Mouse (Mus musculus) embryonic facial prominence, embryonic 11.5 days (tissue): ENCODE measurements around the gene Olfr1143. TPM values are rescaled to one million over a fixed set of nuclear protein-coding genes. Genes with fewer than 3 reads are reported as not detected.

Experiments used
- polyA plus RNA-seq: library from polyadenylated mRNA; unstranded; fragments of >200 nt; fragmentation: Nextera tagmentation; extraction: Ambion mirVana; gene quantifications from 2 replicates; pipeline ENCODE4 v1.2.1, GENCODE M21; 2014

Gene Olfr1143
- polyA plus RNA-seq, 1 experiment from 2014 or later, result not detected

Other genes starting within 250 kb of the Olfr1143 start
- not detected in 2 replicates for gene Olfr1129, start 226.7 kb upstream of the Olfr1143 start, polyA plus RNA-seq
- gene Olfr1130, start 194.4 kb upstream of the Olfr1143 start, polyA plus RNA-seq, result not detected in 2 replicates
- gene Olfr1131, start 173.5 kb upstream of the Olfr1143 start, polyA plus RNA-seq, result not detected in 2 replicates
- gene Olfr1132, start 163.1 kb upstream of the Olfr1143 start, polyA plus RNA-seq, result not detected in 2 replicates
- not detected in 2 replicates for gene Olfr1133, start 153.2 kb upstream of the Olfr1143 start, polyA plus RNA-seq
- not detected in 2 replicates for gene Olfr1134, start 142.1 kb upstream of the Olfr1143 start, polyA plus RNA-seq
- gene Olfr1135, start 126.9 kb upstream of the Olfr1143 start, polyA plus RNA-seq, result not detected in 2 replicates
- not detected in 2 replicates for gene Olfr1136, start 106.6 kb upstream of the Olfr1143 start, polyA plus RNA-seq
- not detected in 2 replicates for gene Olfr1137, start 87.4 kb upstream of the Olfr1143 start, polyA plus RNA-seq
- gene Olfr1138, start 60.6 kb upstream of the Olfr1143 start, polyA plus RNA-seq, result not detected in 2 replicates
- not detected in 2 replicates for gene Olfr1140, start 56.8 kb upstream of the Olfr1143 start, polyA plus RNA-seq
- gene Olfr1141, start 46.6 kb upstream of the Olfr1143 start, polyA plus RNA-seq, result not detected in 2 replicates
- gene Olfr152, start 21.1 kb upstream of the Olfr1143 start, polyA plus RNA-seq, result not detected in 2 replicates
- not detected in 2 replicates for gene Olfr1145, start 9.2 kb downstream of the Olfr1143 start, polyA plus RNA-seq
- gene Olfr1148, start 29.9 kb downstream of the Olfr1143 start, polyA plus RNA-seq, result not detected in 2 replicates
- not detected in 2 replicates for gene Olfr1150-ps1, start 43.4 kb downstream of the Olfr1143 start, polyA plus RNA-seq
- gene Olfr1151, start 55.3 kb downstream of the Olfr1143 start, polyA plus RNA-seq, result not detected in 2 replicates
- gene Olfr1152, start 65.9 kb downstream of the Olfr1143 start, polyA plus RNA-seq, result not detected in 2 replicates
- gene Olfr1153, start 94.4 kb downstream of the Olfr1143 start, polyA plus RNA-seq, result not detected in 2 replicates
- not detected in 2 replicates for gene Olfr1154, start 104.6 kb downstream of the Olfr1143 start, polyA plus RNA-seq
- gene Olfr1155, start 144.5 kb downstream of the Olfr1143 start, polyA plus RNA-seq, result not detected in 2 replicates
- not detected in 2 replicates for gene Olfr1156, start 152.5 kb downstream of the Olfr1143 start, polyA plus RNA-seq
- gene Olfr1157, start 167.7 kb downstream of the Olfr1143 start, polyA plus RNA-seq, result not detected in 2 replicates
- not detected in 2 replicates for gene Olfr74, start 174.1 kb downstream of the Olfr1143 start, polyA plus RNA-seq
- gene Olfr1158, start 189.5 kb downstream of the Olfr1143 start, polyA plus RNA-seq, result not detected in 2 replicates
- not detected in 2 replicates for gene Olfr1160, start 207.7 kb downstream of the Olfr1143 start, polyA plus RNA-seq
- gene Olfr1161, start 222.2 kb downstream of the Olfr1143 start, polyA plus RNA-seq, result not detected in 2 replicates
- not detected in 2 replicates for gene Olfr73, start 237.1 kb downstream of the Olfr1143 start, polyA plus RNA-seq